10 mouse cellular contexts compared by ENCODE assay signal in genomic region chr8:118287496-118287895, GRCm38 (mm10). TPM values are rescaled to one million over a fixed set of nuclear protein-coding genes. Genes with fewer than 3 reads are reported as not detected.
A peak's percentile ranks its signal among the peaks of the same experiment; 100 is the strongest.
DNase-seq lines count a peak whose midpoint lies in the region; ATAC-seq and TF ChIP-seq lines count a peak whose summit lies in the region.
"Had no signal": no experiment of that assay in that cellular context is flagged by ENCODE, and none has a peak within 500 bp of the region (broad histone marks: within the 10 kb centered on the region; RNA-seq: fewer than 3 reads in every experiment).

No protein-coding gene starts in this region.

- 48% methylated on average over 9 of the region's 9 CpGs for WGBS in hindbrain, embryonic 13.5 days
- 51% methylated on average over 9 of the region's 9 CpGs for WGBS in hindbrain, embryonic 10.5 days
- 34% methylated on average over 9 of the region's 9 CpGs for WGBS in hindbrain, postnatal 0 days
- 45% methylated on average over 9 of the region's 9 CpGs for WGBS in thymus, adult 2 months

- no peak overlapping the region for H3K27ac ChIP-seq in hindbrain, embryonic 13.5 days
- H3K27ac ChIP-seq in hindbrain, embryonic 10.5 days = no peak overlapping the region
- H3K27ac ChIP-seq in hindbrain, postnatal 0 days = no peak overlapping the region
- no peak overlapping the region for H3K27ac ChIP-seq in thymus, adult 2 months (ENCODE audit: control insufficient read depth, insufficient read depth, low read length)

- no peak overlapping the region for H3K9ac ChIP-seq in hindbrain, embryonic 13.5 days
- no peak overlapping the region for H3K9ac ChIP-seq in hindbrain, postnatal 0 days (replicated peaks; ENCODE audit: low read length)

- DNase-seq in hindbrain, embryonic 10.5 days (ENCODE audit: low spot score) = no peak
- DNase-seq in cerebellum, postnatal 25 days = peak; percentile 38 to 62
- DNase-seq in hindbrain, postnatal 0 days (ENCODE audit: low spot score) = peak; percentile 85
- DNase-seq in thymus, postnatal 10 days (ENCODE audit: low spot score in 2 of 2) = no peak
- DNase-seq in thymus, adult 2 months = no peak

- H3K9me3 ChIP-seq in hindbrain, embryonic 13.5 days = no peaks in the 10 kb centered on the region
- H3K9me3 ChIP-seq in hindbrain, embryonic 10.5 days = no peaks in the 10 kb centered on the region
- peaks cover 21% of the 10 kb centered on the region for H3K9me3 ChIP-seq in E14TG2a.4 (ENCODE audit: low read length)
- H3K9me3 ChIP-seq in hindbrain, postnatal 0 days (ENCODE audit: low read length) = no peaks in the 10 kb centered on the region

- H3K27me3 ChIP-seq in hindbrain, embryonic 13.5 days = peaks cover 30% of the 10 kb centered on the region
- peaks cover 46% of the 10 kb centered on the region for H3K27me3 ChIP-seq in hindbrain, embryonic 10.5 days (ENCODE audit: insufficient read depth, poor library complexity, severe bottlenecking)
- H3K27me3 ChIP-seq in E14TG2a.4 (ENCODE audit: insufficient read depth, low read length) = peaks cover 40% of the 10 kb centered on the region
- H3K27me3 ChIP-seq in hindbrain, postnatal 0 days (ENCODE audit: insufficient read depth, low read length) = no peaks in the 10 kb centered on the region
- no peaks in the 10 kb centered on the region for H3K27me3 ChIP-seq in thymus, adult 2 months (ENCODE audit: control insufficient read depth, insufficient read depth, low read length)
- H3K27me3 ChIP-seq: Patski had no signal

- peaks cover 58% of the 10 kb centered on the region for H3K4me1 ChIP-seq in hindbrain, embryonic 13.5 days (replicated peaks)
- H3K4me1 ChIP-seq in hindbrain, embryonic 10.5 days (replicated peaks) = peaks cover 46% of the 10 kb centered on the region
- H3K4me1 ChIP-seq in E14TG2a.4 (replicated peaks; ENCODE audit: low read depth, low read length) = peaks cover 54% of the 10 kb centered on the region
- peaks cover 27% of the 10 kb centered on the region for H3K4me1 ChIP-seq in hindbrain, postnatal 0 days (ENCODE audit: insufficient read depth, low read length)
- no peaks in the 10 kb centered on the region for H3K4me1 ChIP-seq in thymus, adult 2 months (replicated peaks; ENCODE audit: control insufficient read depth, insufficient read depth, low read length)
- H3K4me1 ChIP-seq: megakaryocyte, embryonic 14.5 days had no signal

- TF ChIP-seq POLR2A in thymus, adult 2 months (IDR thresholded peaks at IDR 0.05; ENCODE audit: control insufficient read depth, extremely low read depth, insufficient read depth, low read length, poor library complexity) = no peak

- H3K4me3 ChIP-seq in hindbrain, embryonic 13.5 days = no peak overlapping the region
- no peak overlapping the region for H3K4me3 ChIP-seq in hindbrain, embryonic 10.5 days
- H3K4me3 ChIP-seq in E14TG2a.4 (replicated peaks; ENCODE audit: low read length) = no peak overlapping the region
- no peak overlapping the region for H3K4me3 ChIP-seq in hindbrain, postnatal 0 days (ENCODE audit: low read length)
- no peak overlapping the region for H3K4me3 ChIP-seq in thymus, adult 2 months (ENCODE audit: control insufficient read depth, insufficient read depth, low read length)
- H3K4me3 ChIP-seq: megakaryocyte, embryonic 14.5 days had no signal

- peak overlapping the region; percentile 86; the same call in 1 of the 2 replicates for H3K4me2 ChIP-seq in hindbrain, embryonic 13.5 days
- H3K4me2 ChIP-seq in hindbrain, postnatal 0 days (ENCODE audit: low read depth, low read length) = peak overlapping the region; percentile 85

- ATAC-seq in hindbrain, embryonic 13.5 days (ENCODE audit: low FRiP score) = no peak
- ATAC-seq in hindbrain, postnatal 0 days = no peak
- no peak for ATAC-seq in megakaryocyte-erythroid progenitor cell, adult 5-6 weeks (replicated peaks; ENCODE audit: low FRiP score, low TSS enrichment, poor library complexity, severe bottlenecking)

- no peaks in the 10 kb centered on the region for H3K36me3 ChIP-seq in hindbrain, embryonic 13.5 days
- no peaks in the 10 kb centered on the region for H3K36me3 ChIP-seq in hindbrain, embryonic 10.5 days
- H3K36me3 ChIP-seq in E14TG2a.4 (ENCODE audit: insufficient read depth, low read length) = no peaks in the 10 kb centered on the region
- H3K36me3 ChIP-seq in hindbrain, postnatal 0 days (ENCODE audit: insufficient read depth, low read length) = no peaks in the 10 kb centered on the region
- H3K36me3 ChIP-seq in thymus, adult 2 months (ENCODE audit: control insufficient read depth, insufficient read depth, low read length) = no peaks in the 10 kb centered on the region

- 0 out of 2 replicates have a peak, but pooled peaks have one; percentile 11 for TF ChIP-seq CTCF in E14TG2a.4 (conservative IDR thresholded peaks at IDR 0.05; ENCODE audit: low read length)
- peak; percentile 76 for TF ChIP-seq CTCF in hindbrain, postnatal 0 days (IDR thresholded peaks at IDR 0.05; ENCODE audit: low read depth)
- no peak for TF ChIP-seq CTCF in thymus, adult 2 months (IDR thresholded peaks at IDR 0.05; ENCODE audit: borderline replicate concordance, control insufficient read depth, extremely low read depth, insufficient read depth, low read length, poor library complexity)

RNA-seq across cellular contexts. Expression of gene Cdh13, which starts 4.0 kb away (rescaled TPM):
- 59.2 and 68.3 TPM in 2 replicates for polyA plus RNA-seq in hindbrain, embryonic 13.5 days (2015; fragmentation: Nextera tagmentation; extraction: Ambion mirVana)
- 5.2 and 8.5 TPM in 2 replicates for polyA plus RNA-seq in hindbrain, embryonic 10.5 days (2016; fragmentation: Nextera tagmentation; extraction: Ambion mirVana)
- 134 and 137 TPM in 2 replicates for total RNA-seq in hindbrain, postnatal 0 days (2014; rRNA removed)
- 122 and 141 TPM in 2 replicates for polyA plus RNA-seq in hindbrain, postnatal 0 days (2015; fragmentation: Nextera tagmentation; extraction: Ambion mirVana)
- not detected in 2 replicates for total RNA-seq in megakaryocyte-erythroid progenitor cell, adult 5-6 weeks (2014; fragmentation: Nextera tagmentation)
- total RNA-seq in megakaryocyte-erythroid progenitor cell, adult 5-6 weeks (2017) = not detected in 2 replicates
- 5.0 and 12.5 TPM in 2 replicates for polyA plus RNA-seq in thymus, adult 2 months (2012; rRNA removed)

Comparison
In these comparisons a context has a peak if more than half of its experiments do, and no peak if none do; other contexts are left out.
1. DNase-seq: peak in cerebellum, postnatal 25 days (2 of 2) and hindbrain, postnatal 0 days (single experiment); none in hindbrain, embryonic 10.5 days (single experiment), thymus, postnatal 10 days (0 of 2) and thymus, adult 2 months (single experiment).